Mouse (Mus musculus): ENCODE data around the gene Col13a1. TPM values are rescaled to one million over a fixed set of nuclear protein-coding genes. Genes with fewer than 3 reads are reported as not detected.

Gene Col13a1
- polyA plus RNA-seq, 1 experiment from 2014 or later = 6.2 TPM

- Histone ChIP-seq H3K27ac (no peak overlapping the region), H3K36me3 (no peaks in the 10 kb centered on the region), H3K4me3 (no peak overlapping the region), H3K9ac (no peak overlapping the region), H3K4me1 (replicated peaks) (peaks cover 17% of the 10 kb centered on the region), H3K4me2 (no peak overlapping the region), H3K27me3 (no peaks in the 10 kb centered on the region), H3K9me3 (replicated peaks) (no peaks in the 10 kb centered on the region)
- ATAC-seq (replicated peaks; ENCODE audit: insufficient number of reproducible peaks, insufficient read depth, low FRiP score, low read depth) = no peak
- 88% methylated on average over 5 of the region's 5 CpGs for WGBS
Observed at GRCm38 (mm10) chr10:61894564-61894963, 84.3 kb downstream of the Col13a1 start.

DNA sequence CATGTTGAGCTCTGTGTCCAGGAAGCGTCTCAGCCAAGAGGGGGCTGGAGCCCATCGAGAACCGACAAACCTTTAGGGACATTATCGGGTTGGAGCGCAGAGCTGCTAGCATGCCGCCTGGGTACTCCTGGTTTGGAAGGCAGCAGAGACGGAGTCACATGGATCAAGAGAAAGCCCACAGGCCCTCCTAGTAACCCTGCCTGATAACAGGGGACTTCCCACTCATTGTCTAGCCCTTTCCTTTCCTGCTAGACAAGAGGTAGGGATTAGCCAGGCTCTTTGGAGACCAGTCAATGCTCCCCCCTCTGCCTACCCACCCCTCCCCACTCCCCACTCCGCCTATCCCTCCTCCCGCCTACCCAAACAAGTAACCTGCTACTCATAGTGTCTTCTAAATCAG is 87.8 kb downstream of the Col13a1 start:
- peaks cover 13% of the 10 kb centered on the region for H3K4me1 ChIP-seq (replicated peaks)
- peak; percentile 30; the same call in 1 of the 2 replicates for ATAC-seq (replicated peaks; ENCODE audit: insufficient number of reproducible peaks, insufficient read depth, low FRiP score, low read depth)
- H3K27me3 ChIP-seq = no peaks in the 10 kb centered on the region
- H3K9me3 ChIP-seq (replicated peaks) = no peaks in the 10 kb centered on the region
- no peak overlapping the region for H3K4me2 ChIP-seq
- H3K27ac ChIP-seq = no peak overlapping the region
- H3K9ac ChIP-seq = no peak overlapping the region
- no peak overlapping the region for H3K4me3 ChIP-seq
- H3K36me3 ChIP-seq = no peaks in the 10 kb centered on the region
- WGBS = 40% methylated on average over 9 of the region's 9 CpGs

DNA sequence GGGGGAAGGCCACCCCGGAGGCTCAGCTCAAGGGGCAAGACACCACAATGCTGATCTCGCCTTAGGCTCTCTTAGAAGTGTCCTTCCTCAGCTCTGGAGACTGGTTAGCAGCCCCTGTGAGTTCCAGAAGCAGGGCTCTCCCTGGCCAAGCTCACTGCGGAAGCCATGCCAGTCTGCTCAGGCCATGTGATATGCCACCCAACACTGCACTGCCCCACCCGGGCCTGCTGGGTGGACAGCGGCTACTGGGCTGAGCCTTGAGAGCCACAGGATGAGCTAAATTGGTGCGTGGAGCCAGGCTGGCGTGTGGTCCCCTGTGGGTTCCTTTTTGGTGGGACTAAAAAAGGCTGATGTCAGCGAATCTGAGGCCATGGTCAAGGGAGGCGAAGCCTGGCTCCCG is 88.6 kb downstream of the Col13a1 start:
- no peak overlapping the region for H3K27ac ChIP-seq

DNA sequence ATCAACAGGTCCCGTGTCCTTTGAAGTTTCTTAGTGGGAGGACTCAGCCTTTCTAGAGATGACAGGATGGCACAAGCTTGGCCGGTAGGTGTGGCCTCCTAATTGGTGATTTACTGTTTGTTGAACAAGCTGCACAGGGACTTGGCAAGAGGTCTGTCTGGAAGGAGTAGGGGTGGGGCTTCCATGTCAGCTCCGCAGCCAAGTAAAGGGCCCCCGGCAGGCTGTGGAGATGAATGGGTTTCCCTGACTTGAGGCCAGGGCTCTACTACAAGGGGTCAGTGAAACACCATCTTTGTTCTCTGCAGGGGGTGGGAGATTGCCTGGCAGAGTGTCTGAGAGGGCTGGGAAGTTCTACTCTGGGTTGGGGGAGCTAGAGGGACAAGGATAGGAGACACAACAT is 99.5 kb downstream of the Col13a1 start:
- no peak overlapping the region; the same call in 1 of the 2 replicates for H3K9ac ChIP-seq
- no peak overlapping the region for H3K27ac ChIP-seq

More for the DNA sequence above, 88.6 kb downstream of the Col13a1 start:
- Histone ChIP-seq H3K9me3 (replicated peaks) (no peaks in the 10 kb centered on the region), H3K4me2 (no peak overlapping the region), H3K9ac (no peak overlapping the region), H3K4me1 (replicated peaks) (peaks cover 13% of the 10 kb centered on the region), H3K27me3 (no peaks in the 10 kb centered on the region), H3K4me3 (no peak overlapping the region), H3K36me3 (no peaks in the 10 kb centered on the region)
- WGBS = 93% methylated on average over 10 of the region's 10 CpGs
- ATAC-seq (replicated peaks; ENCODE audit: insufficient number of reproducible peaks, insufficient read depth, low FRiP score, low read depth) = no peak

DNA sequence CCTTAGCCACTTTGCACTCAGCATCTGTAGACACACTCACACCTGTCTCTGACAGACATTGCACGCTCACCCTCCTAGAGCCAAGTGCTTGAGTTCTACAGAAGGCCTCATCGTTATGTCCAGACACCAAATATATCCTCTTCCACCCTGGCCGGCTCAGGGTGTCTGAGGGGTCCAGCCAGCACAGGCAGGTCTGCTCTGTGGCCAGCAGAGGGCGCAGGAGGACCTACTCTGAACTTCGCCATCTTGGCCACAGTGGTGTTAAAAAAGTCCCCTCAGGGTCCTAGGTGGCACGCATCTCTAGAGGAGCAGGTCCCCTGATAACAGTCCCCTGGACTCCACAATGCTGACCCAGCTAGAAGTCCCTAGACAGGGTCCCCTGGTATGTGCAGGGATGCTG is 101.1 kb downstream of the Col13a1 start:
- WGBS = 11% methylated on average over 6 of the region's 6 CpGs
- ATAC-seq (replicated peaks; ENCODE audit: insufficient number of reproducible peaks, insufficient read depth, low FRiP score, low read depth) = 0 out of 2 replicates have a peak, but pooled peaks have one; percentile 41

More for the DNA sequence above, 99.5 kb downstream of the Col13a1 start:
- Histone ChIP-seq H3K36me3 (no peaks in the 10 kb centered on the region), H3K27me3 (peaks cover 10% of the 10 kb centered on the region; the same call in 1 of the 2 replicates), H3K9me3 (replicated peaks) (no peaks in the 10 kb centered on the region), H3K4me2 (no peak overlapping the region), H3K4me1 (replicated peaks) (peaks cover 29% of the 10 kb centered on the region), H3K4me3 (no peak overlapping the region)
- 30% methylated on average over 4 of the region's 4 CpGs for WGBS
- ATAC-seq (replicated peaks; ENCODE audit: insufficient number of reproducible peaks, insufficient read depth, low FRiP score, low read depth) = no peak

DNA sequence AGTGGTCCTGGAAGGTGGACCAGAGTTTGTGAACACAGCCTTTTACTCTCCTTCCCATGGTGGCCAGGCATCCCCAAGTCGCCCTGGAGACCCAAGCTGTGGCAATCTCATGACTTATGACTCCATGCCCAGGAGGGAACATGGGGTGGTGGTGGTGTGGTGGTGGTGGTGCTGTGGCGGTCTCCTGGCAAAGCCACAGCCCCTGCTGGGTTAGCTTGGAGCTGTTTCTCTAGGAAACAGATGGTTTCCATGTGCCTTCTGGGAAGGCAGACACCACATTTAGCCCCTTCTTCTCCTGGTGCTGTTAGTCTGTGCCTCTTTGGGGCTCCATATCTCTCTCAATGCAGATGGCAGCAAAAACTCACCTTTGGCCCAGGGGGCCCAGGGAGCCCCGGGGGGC is 109.1 kb downstream of the Col13a1 start:
- Histone ChIP-seq H3K4me3 (no peak overlapping the region), H3K4me2 (no peak overlapping the region), H3K36me3 (no peaks in the 10 kb centered on the region), H3K4me1 (replicated peaks) (0 out of 2 replicates have a peak, but pooled peaks cover 2% of the 10 kb centered on the region), H3K9ac (no peak overlapping the region), H3K27me3 (0 out of 2 replicates have a peak, but pooled peaks cover 2% of the 10 kb centered on the region), H3K9me3 (replicated peaks) (no peaks in the 10 kb centered on the region), H3K27ac (no peak overlapping the region)
- WGBS = 76% methylated on average over 3 of the region's 3 CpGs
- no peak for ATAC-seq (replicated peaks; ENCODE audit: insufficient number of reproducible peaks, insufficient read depth, low FRiP score, low read depth)

More for the DNA sequence above, 101.1 kb downstream of the Col13a1 start:
- Histone ChIP-seq H3K4me1 (replicated peaks) (peaks cover 29% of the 10 kb centered on the region), H3K9ac (no peak overlapping the region), H3K4me3 (no peak overlapping the region), H3K9me3 (replicated peaks) (no peaks in the 10 kb centered on the region), H3K4me2 (no peak overlapping the region), H3K36me3 (no peaks in the 10 kb centered on the region), H3K27me3 (peaks cover 12% of the 10 kb centered on the region; the same call in 1 of the 2 replicates), H3K27ac (no peak overlapping the region)

GRCm38 (mm10) chr10:61866045-61866580 is 112.8 kb downstream of the Col13a1 start:
- 54% methylated on average over 11 of the region's 11 CpGs for WGBS
- Histone ChIP-seq H3K4me2 (no peak overlapping the region), H3K27ac (no peak overlapping the region), H3K9ac (no peak overlapping the region), H3K4me3 (no peak overlapping the region), H3K9me3 (replicated peaks) (peaks cover 7% of the 10 kb centered on the region; the same call in 1 of the 2 replicates), H3K36me3 (peaks cover 11% of the 10 kb centered on the region), H3K27me3 (no peaks in the 10 kb centered on the region), H3K4me1 (replicated peaks) (no peaks in the 10 kb centered on the region)
- ATAC-seq (replicated peaks; ENCODE audit: insufficient number of reproducible peaks, insufficient read depth, low FRiP score, low read depth) = peak; percentile 53

DNA sequence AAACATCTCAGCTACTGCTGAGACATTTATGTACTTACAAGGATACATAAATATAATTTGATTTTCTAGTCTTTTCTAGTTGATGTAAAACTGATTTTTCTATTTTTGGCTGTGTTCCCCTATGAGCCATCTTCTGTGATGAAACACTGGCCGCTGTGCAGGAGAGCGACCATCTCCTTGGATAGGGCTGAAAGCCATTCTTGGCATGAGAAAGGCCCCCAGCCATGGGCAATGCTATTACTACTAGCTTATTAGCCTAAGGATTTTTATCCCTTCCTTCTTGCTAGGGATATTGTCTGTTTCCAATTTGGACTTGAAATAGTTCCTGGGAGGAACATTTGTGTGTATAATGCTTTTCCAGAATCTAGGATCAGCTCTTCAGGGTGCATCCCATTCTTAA is 119.5 kb downstream of the Col13a1 start:
- WGBS = 89% methylated on average over 2 of the region's 2 CpGs
- H3K4me1 ChIP-seq (replicated peaks) = 0 out of 2 replicates have a peak, but pooled peaks cover 2% of the 10 kb centered on the region
- no peaks in the 10 kb centered on the region for H3K27me3 ChIP-seq
- ATAC-seq (replicated peaks; ENCODE audit: insufficient number of reproducible peaks, insufficient read depth, low FRiP score, low read depth) = no peak
- H3K9ac ChIP-seq = no peak overlapping the region
- H3K27ac ChIP-seq = no peak overlapping the region
- peaks cover 11% of the 10 kb centered on the region for H3K36me3 ChIP-seq
- H3K4me2 ChIP-seq = no peak overlapping the region
- H3K9me3 ChIP-seq (replicated peaks) = peaks cover 7% of the 10 kb centered on the region; the same call in 1 of the 2 replicates
- no peak overlapping the region for H3K4me3 ChIP-seq

GRCm38 (mm10) chr10:61855139-61855675 is 123.7 kb downstream of the Col13a1 start:
- Histone ChIP-seq H3K4me2 (no peak overlapping the region), H3K9ac (no peak overlapping the region), H3K27ac (no peak overlapping the region), H3K9me3 (replicated peaks) (no peaks in the 10 kb centered on the region), H3K27me3 (no peaks in the 10 kb centered on the region), H3K4me3 (no peak overlapping the region), H3K36me3 (no peaks in the 10 kb centered on the region), H3K4me1 (replicated peaks) (peaks cover 18% of the 10 kb centered on the region)
- ATAC-seq (replicated peaks; ENCODE audit: insufficient number of reproducible peaks, insufficient read depth, low FRiP score, low read depth) = no peak
- WGBS = 68% methylated on average over 8 of the region's 8 CpGs

GRCm38 (mm10) chr10:61852824-61853223 is 126.1 kb downstream of the Col13a1 start:
- Histone ChIP-seq H3K9ac (no peak overlapping the region), H3K4me3 (no peak overlapping the region), H3K36me3 (no peaks in the 10 kb centered on the region), H3K4me1 (replicated peaks) (peaks cover 35% of the 10 kb centered on the region), H3K4me2 (no peak overlapping the region), H3K9me3 (replicated peaks) (no peaks in the 10 kb centered on the region), H3K27ac (no peak overlapping the region), H3K27me3 (no peaks in the 10 kb centered on the region)
- ATAC-seq (replicated peaks; ENCODE audit: insufficient number of reproducible peaks, insufficient read depth, low FRiP score, low read depth) = no peak
- 75% methylated on average over 8 of the region's 8 CpGs for WGBS

GRCm38 (mm10) chr10:61848553-61848952 is 130.4 kb downstream of the Col13a1 start:
- Histone ChIP-seq H3K27me3 (no peaks in the 10 kb centered on the region), H3K36me3 (no peaks in the 10 kb centered on the region), H3K4me3 (no peak overlapping the region), H3K4me2 (0 out of 2 replicates have a peak overlapping the region, but pooled peaks have one; percentile 13), H3K27ac (peak overlapping the region; percentile 80), H3K9ac (no peak overlapping the region), H3K4me1 (replicated peaks) (peaks cover 34% of the 10 kb centered on the region), H3K9me3 (replicated peaks) (no peaks in the 10 kb centered on the region)
- peak; percentile 72 for ATAC-seq (replicated peaks; ENCODE audit: insufficient number of reproducible peaks, insufficient read depth, low FRiP score, low read depth)
- 26% methylated on average over 6 of the region's 6 CpGs for WGBS

GRCm38 (mm10) chr10:61845476-61845875 is 133.4 kb downstream of the Col13a1 start:
- Histone ChIP-seq H3K9ac (no peak overlapping the region), H3K4me1 (replicated peaks) (peaks cover 26% of the 10 kb centered on the region), H3K4me2 (no peak overlapping the region), H3K9me3 (replicated peaks) (no peaks in the 10 kb centered on the region), H3K36me3 (no peaks in the 10 kb centered on the region), H3K4me3 (no peak overlapping the region), H3K27me3 (no peaks in the 10 kb centered on the region), H3K27ac (no peak overlapping the region)
- 54% methylated on average over 4 of the region's 4 CpGs for WGBS
- no peak for ATAC-seq (replicated peaks; ENCODE audit: insufficient number of reproducible peaks, insufficient read depth, low FRiP score, low read depth)

All from heart, embryonic 15.5 days (tissue).